Mouse (Mus musculus) urinary bladder, postnatal 14 days (tissue): ENCODE measurements at regions not wholly inside any gene's neighbourhood (a gene's known extent, or its start where the extent isn't known, plus 50 kb on each side); places are given as distances from the start of the nearest gene placed in this dataset.
A peak's percentile ranks its signal among the peaks of the same experiment; 100 is the strongest.

Experiments
- DNase-seq: peaks from one replicate; pipeline ENCODE4 v3.0.0; 2021; ENCODE audit warnings: low spot score

DNA sequence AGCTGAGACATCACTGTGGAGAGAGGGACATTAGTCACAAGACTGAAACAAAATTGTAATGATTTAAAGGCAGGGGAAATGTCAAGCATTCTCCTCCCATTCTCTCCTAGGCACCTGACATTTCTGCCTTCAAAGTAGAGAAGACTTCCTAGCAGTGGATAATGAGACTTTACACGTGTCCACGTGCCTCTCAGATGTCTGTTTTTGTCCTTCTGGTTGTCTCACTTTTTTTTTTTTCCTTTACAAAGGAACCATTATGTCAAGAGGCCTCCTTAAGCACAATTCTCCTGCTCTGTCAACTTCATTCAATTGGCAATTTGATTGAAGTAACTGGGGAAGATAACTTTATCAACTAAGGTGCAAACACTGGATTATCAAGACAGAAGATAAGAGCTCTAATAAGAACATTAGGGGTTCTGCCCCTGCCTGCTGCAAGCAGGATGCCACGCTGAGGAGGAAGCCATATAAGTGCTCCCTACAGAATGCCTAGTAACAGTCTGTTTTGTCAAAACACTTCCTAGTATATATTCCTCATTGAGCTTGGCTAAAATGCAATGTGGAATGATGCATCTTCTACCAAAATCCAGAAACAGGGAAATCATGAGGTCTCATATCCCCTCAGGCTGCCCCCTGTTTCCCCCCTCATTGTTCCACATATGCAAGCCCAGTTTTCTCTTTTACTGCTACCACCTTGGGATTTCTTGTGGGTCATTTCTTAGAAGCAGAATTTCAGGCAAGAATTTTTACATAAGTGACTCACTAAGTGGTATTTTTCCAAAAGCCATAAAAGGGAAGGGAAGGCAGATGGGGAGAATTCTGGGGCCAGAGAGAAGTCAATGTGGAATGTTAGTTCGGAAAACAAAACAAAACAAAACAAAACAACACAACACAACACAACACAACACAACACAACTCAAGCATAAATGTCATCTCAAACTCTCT, 967.0 kb upstream of the Lrrc6 start:
- no peak for DNase-seq

DNA sequence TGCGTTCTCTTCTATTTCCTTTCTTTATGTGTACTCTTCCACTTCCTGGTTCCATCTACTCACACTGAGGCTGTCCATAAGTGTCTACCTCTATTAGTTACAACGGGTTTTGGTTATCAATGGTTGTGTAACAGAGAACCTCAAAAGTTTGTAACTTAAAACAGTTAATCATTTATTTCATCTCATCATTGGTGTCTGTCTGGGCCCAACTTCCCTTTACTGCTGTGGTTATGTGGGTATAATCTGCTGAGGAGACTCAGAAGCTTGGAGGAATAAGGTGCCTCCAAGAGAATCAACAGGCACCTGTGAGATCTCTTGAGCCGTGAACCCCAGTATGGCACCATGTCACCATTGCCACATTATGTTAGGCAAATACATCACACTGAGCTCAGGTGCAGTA, 962.2 kb upstream of the Lrrc6 start:
- no peak for DNase-seq

DNA sequence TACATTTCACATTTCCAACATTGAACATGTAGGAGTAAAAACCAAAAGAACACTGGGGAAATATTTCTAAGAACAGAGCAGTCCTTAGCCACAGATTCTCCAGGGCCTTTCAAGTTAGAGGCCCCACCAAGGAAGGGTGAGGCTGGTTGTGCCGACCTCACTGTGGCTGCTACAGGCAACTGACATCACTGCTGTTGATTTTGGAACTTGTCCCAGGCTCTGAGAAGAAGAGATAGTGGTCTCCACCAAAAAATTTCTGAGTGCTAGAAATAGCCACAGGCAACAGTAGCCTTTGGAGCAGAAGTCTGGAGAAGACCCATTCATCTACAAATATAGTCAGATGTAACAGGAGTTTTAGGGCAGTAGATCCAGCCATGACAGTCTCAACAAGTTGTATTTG, 959.7 kb upstream of the Lrrc6 start:
- DNase-seq: no peak

DNA sequence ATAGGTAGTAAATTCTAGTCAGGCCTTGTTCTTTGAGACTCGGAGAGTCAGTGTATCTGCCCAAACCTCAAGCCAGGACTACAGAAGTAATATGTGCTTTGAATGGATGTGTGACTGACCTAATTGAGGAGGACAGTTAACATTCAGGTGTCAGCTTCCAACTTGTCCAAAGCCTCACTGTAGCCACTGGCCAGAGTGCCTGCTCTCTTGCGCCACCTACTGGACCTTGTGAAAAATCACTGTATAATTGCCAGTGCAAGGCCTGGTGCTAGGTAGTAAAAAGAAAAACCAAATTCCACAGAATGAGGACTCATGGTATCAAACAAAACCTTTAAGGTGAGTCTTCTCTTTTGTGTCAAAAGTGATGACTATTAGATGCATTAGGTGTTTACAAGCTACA, 933.6 kb upstream of the Lrrc6 start:
- peak; percentile 47 for DNase-seq

DNA sequence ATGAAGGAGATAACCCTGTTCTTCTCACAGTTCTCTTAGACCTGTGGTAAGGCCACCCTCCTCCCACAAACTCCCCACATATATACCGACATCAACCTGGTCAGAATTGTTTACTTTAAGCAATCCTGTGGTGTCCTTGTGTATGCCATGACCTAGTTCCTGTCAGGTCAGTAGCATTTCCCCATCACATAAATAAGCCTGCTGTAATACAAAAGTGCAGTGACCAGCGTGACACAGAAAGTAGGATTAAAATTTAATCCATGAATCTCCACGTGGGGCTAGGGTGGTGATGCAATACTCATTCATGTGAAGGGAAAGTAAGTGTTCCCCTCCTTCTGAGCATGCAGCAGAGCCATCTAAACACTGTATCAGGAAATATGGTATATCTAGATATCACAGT, 923.2 kb upstream of the Lrrc6 start:
- DNase-seq: no peak

DNA sequence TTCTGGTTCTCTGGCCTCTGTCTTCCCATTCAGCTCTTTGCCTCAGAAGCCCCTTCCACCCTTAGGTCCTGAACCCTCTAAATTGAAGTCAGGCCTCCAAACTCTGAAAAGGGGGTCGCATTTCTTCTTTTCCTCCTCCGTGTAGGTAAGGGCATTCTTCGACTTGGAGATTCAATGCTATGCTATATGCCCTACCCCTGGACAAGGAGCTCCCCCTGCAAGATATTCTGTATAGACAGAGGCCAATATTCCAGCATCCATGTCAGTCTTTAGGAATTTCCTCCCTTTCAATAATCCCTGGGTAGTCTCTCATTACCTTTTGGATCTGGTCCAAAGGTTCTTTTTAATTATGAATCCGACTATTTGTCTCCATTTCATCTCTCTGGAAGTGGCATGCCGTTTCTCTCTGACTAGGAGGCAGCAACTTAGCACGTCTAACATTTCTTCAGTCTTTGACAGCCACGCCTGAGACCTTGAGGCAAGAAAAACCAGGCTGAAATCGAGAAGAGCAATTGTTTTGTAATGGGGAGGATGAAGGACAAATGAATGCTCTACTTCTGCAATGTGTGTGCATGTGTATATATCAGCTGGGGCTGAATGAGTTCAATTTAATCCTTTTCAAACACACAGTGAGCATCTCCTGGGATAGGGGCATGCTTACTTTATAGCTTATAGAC, 921.7 kb upstream of the Lrrc6 start:
- DNase-seq: no peak

DNA sequence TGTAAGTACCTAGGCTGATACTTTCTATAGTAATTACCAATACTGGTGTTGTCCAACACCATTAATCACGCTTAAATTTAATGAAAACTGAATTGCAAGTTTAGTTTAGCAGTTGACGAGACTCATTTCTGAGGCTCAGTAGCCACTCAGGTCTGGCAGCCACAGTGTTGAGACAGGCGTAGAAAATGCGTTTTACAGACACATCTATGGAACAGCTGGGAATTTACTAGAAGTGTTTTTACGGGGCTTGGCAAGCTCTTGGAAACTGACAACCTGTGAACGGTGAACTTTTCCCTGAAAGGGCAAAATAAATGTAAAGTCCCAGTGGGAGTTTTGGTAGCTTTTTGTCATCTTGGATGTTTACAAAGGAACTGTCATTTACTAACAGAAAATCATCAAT, 920.1 kb upstream of the Lrrc6 start:
- no peak for DNase-seq

DNA sequence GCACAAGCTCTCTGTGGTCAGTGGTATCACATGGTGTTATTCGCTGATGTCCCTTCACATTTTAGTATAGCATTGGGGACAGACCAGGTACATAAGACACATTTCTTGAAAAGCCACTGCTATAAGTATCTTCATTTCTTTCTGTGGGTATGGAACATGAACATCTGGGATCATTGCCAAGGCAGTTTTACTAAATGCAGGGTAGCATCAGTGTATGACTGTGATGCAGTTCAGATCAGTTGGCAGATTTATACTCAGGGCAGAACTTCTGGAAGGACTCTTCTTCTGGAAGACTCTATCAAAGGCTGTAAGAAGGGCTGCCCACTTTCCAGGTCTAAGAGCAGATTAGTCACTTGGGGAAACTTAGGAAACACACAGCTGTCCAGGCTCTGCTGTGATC, 919.0 kb upstream of the Lrrc6 start:
- no peak for DNase-seq

DNA sequence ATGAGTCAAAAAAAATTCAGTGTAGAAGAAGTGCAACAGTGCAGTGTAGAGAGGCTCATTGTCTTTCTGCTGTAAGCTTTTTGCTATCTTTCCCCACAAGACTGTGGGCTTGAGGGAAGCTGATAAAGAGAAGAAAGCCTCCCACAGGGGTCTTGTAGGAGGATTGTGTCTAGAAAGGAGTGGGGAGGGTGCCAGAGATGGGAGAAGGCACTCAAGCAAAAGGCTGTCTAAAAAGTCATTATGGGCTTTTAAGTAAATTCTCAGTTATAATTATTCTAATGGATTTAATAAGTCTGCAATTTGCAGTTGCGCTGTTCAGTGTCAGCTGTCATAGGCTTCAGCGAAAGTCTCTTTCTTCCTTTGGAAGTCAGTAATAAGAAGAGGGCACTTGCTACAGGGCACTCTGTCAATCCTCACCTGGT, 917.0 kb upstream of the Lrrc6 start:
- no peak for DNase-seq

DNA sequence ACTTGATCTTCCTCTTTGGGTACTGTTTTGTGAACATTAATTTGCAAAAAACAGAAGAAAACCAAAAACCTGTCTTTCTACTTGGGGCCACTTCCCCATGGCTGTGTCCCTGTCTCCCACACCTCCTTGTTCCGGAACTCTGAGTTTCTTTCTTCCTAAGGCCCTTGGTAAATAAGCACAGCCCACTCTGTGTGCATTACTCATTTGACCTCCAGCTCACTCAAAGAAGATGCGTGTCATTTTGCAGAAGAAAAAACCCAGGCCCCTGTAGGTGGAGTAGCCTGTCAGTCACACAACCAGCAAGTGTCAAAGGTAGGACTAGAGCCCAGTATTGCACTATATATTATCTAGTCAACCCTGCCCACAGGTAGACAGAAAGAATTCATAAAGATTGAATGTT, 915.1 kb upstream of the Lrrc6 start:
- DNase-seq: no peak

DNA sequence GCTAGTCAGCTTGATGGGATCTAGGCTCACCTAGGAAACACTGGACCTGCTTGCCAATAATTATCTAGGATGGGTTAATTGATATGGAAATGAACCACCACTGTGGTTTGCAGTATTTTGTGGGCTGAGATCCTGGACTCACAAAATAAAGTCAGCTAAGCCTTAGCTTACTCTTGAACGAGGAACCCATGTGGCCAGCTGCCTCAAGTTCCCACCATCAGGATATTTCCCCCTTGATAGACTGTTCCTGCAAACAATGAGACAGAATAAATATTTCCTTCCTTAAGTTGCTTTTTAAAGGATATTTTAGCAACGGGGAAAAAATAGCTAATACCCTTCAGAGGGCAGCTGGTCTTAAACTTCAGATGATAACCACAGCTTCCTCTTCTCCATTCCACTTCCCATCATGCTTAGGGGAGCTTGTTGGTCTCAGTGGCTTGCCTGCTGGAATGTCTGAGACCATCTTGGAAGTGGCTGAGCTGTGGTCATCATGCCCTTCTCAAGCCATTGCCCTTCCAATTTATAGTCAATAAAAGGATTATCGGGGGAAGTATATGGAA, 913.7 kb upstream of the Lrrc6 start:
- no peak for DNase-seq

DNA sequence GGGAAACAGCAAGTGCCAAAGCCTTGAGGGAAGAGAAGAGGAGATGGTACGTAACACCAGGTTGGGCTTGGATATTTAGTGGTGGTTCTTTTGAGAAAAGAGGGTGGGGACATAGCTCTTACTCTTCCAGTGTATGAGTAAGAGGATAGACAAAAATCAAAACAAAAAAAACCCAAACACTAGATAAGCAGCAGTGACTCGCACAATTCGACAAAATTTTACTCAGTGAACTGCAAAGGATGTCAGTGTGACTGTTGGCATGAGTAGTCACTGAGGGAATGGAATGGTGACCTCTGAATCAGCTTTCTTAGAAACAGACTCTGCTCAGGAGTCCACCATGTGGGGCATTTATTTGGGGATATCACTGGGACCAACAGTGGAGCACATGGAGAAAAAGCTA, 912.9 kb upstream of the Lrrc6 start:
- no peak for DNase-seq

DNA sequence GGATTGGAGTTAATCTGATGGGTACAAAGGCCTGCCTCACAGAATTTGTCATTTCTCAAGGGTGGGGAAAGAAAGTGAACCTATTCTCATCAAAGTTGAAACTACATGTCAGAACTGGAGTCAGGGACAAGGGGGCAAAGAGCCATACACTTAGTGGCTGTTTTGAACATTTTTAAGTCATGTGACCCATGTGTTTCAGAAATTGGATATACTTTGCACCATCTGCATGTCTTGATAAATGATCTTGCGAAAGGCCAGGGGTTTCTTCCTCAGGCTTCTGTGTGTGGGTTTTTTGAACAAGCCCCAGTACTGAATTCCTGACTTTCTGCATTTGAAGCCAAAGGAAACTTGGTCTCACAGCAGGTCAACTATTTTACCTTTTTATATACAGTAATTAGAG, 911.7 kb upstream of the Lrrc6 start:
- DNase-seq: no peak

DNA sequence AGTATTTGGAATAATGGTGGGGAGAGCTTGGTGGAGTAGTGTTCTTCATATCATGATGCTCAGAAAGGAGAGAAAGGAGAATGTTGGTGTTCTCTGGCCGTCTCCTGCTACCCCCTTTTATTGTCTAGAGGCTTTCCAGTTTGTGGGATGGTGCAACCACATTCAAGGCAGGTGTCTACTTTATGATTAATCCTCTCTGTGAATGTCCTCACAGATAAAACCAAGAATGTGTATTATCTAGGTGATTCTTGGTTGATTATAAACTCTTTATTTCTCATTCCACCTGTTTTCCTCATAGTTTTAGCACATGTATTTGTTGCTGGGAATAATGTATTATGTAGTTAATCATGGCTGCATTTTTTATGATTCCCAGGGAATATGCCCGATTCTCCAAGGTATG, 910.9 kb upstream of the Lrrc6 start:
- DNase-seq: no peak

DNA sequence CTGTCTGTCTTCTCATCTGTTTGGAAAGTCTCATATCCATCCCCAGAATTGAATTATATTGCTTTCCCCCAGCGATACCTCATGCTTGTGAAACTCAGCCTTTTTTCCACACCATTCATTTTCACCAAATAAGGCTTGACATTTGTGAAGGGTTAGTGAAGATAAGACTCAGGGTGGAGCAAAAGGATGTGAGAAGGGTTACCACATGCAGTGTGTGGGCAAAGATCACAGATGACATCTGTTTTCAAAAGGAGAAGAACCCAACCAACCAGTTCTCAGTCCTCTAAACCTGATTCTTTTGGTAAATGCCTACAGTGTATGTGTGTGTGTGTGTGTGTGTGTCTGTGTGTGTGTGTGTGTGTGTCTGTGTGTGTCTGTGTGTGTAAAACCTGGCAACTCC, 909.3 kb upstream of the Lrrc6 start:
- no peak for DNase-seq

DNA sequence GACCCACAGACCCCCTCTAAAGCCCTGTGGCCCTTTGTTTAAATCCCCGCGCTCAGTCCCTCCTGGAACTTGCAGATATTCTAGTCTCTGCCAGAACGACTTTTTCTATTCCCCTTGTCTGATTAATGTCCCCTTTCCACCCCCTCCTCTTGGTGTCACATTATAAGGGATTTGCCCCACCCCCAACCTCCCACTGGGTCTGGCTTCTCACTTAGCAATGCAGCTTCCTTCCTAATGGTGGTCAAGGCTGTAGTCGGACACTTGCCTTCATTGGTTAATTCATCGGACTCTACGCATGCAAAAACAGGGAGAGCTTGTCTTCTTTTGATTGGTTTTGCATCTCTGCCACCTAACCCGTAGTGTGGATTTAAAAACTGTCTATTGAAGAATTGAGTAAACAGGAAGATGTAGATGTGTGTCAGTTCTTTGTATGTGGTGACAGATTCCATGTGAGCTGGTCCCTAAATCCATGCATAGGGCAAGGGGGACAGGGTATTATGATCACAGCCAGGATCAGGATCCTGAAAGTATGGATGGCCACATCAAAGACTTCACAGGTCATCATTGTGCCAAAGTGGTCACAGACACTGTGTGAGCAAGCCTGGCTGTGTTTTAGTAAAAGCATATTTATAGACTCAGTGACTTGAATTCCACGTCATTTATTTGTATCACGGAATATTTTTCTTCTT, 908.3 kb upstream of the Lrrc6 start:
- DNase-seq: no peak

DNA sequence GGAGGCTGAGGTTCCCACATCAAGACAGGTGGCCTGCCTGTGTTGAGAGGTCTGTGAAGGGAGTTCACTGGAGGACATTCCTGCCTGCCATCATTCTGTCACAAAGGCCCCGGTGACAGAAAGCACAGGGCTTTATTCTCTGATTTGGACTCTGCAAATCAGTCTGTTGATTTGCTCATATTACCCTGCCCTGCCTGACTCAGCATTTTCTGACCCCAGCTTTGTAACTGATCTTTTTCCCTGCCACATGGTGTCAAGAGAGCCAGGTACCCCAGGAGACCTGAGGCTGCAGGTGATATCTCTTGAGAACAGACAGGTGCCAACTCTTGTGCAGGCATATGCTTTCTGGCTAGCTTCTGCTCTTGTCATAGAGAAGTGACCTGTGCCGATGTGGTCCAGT, 906.5 kb upstream of the Lrrc6 start:
- DNase-seq: no peak

DNA sequence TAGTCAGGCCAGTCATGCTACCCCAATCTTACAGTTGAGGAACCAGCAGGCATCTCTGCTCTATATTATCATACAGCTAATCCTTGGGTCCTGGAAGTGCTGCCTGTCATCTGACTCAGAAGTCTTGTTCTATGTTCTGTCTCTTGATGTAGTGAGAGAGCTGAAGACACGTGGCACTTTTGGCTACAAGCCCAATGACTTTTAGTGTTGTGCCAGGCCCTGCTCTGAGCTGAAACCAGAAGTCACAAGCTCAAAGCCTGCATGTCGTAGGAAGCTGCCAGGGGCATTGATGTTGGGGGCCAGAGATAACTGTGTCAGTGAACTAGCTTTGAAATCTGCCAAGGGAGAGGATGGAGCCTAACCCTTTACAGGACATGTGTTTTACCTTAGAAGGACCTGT, 904.8 kb upstream of the Lrrc6 start:
- DNase-seq: no peak

DNA sequence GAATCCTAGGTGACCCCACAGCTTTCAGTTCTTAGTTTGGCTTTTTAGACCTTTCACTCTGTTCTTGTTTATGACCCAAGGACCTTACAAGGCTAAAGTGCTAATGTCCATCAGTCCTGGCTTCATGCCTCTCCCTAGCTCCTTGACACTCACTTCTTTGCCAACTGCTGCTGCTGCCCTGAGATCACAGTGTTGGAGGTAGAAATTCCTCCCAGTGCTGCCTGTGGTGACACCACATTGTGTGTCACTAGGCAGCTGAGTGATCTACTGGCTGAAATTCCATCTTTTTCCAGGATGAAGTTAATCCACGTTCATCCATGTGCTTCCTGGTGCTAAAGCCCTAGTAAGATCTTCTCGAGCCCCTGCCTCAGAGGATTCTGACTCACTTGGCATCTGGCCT, 904.3 kb upstream of the Lrrc6 start:
- no peak for DNase-seq

DNA sequence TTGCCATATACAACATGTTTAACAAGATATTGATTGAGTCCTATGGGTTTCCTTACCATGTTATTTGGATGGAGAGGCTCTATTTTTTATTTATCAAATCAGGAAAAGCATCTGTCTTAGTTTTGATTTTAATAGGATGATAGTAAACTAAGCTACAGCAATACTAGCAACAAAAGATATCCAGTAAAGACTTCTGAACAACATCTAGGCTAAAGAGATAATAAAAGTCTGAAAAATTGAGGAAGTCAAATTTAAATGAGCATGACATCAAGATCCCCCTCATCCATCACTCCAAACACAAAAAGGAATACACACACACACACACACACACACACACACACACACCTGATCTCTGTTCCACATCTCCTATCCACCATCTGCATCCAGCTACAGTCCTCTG, 901.6 kb upstream of the Lrrc6 start:
- no peak for DNase-seq

DNA sequence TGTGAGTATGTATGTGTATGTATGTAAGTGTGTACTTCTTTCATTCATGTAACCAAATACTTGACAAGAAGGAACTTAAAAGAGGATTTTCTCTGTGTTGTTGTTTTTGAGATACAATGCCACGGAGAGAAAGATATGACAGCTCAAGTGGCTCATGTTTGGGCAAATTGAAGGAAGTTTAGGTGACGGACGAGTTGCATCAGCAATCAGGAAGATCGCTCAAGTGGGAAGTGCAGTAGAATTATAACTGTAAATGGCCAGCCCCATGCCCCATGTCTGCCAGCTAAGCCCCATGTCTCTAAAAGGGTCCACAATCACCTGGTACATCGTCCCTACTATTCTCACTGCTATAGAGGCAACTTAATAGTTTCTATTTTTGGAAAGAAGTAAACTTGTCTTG, 896.6 kb upstream of the Lrrc6 start:
- DNase-seq: no peak

DNA sequence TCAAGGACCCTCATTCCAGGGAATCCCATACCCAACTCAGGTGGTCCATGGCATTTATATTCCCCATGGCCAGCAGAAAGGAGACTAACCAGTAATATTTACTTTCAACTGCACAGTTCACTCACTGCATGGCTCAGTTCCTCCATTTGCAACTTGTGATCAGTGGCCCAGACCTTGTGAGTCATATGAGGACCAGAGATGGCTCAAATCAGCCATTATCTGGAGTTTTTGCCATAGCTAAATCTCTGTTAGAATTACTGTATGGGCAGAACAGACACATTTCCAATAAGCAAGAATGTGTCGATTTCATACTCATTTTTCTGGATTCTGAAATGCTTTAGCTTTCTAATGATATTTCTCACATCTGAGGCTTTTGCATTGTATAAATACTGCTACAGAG, 894.4 kb upstream of the Lrrc6 start:
- DNase-seq: no peak

DNA sequence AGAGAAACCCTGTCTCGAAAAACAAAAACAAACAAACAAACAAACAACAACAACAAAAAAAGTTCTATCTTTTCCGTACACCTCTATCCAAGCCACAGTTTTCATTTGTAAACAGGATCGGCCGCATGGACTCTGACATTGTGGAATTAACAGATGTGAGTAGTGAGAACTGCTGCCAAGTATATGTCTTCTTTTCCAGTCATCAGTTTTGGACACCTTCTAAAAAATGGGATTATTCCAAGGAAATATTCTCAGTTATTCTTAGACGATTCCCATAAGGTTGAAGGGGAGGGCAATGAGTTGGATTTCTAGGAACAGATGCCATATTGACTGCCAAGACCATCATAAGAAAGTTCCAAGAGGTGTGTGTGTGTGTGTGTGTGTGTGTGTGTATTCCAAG, 891.2 kb upstream of the Lrrc6 start:
- DNase-seq: no peak
